Mouse (Mus musculus) embryo, embryonic 10 days (tissue): ENCODE results near the gene Usp53.
A peak's percentile ranks its signal among the peaks of the same experiment; 100 is the strongest.
"Not testable (repeated sequence)": the region's sequence is repeated elsewhere in the genome, so short reads cannot be mapped to it uniquely, and the experiment has no call there.

Experiments
- DNase-seq: peaks from one replicate; pipeline ENCODE4 v3.0.0-alpha.2; 2015; ENCODE audit warnings: low spot score

Gene Usp53

GRCm38 (mm10) chr3:122943387-122943890, 40.9 kb downstream of the Usp53 start:
- no peak for DNase-seq

GRCm38 (mm10) chr3:122939215-122939614, 45.1 kb downstream of the Usp53 start:
- DNase-seq = peak; percentile 57

- not testable (repeated sequence) for DNase-seq
Measured at GRCm38 (mm10) chr3:122937176-122937575, 47.1 kb downstream of the Usp53 start.

GRCm38 (mm10) chr3:122932466-122932865, 51.8 kb downstream of the Usp53 start:
- no peak for DNase-seq

GRCm38 (mm10) chr3:122929723-122930122, 54.6 kb downstream of the Usp53 start:
- DNase-seq = no peak

GRCm38 (mm10) chr3:122924009-122924914, 60.0 kb downstream of the Usp53 start, which contains the start of gene 1810037I17Rik:
Gene 1810037I17Rik, plus strand, starts transcription at chr3:122924203.
- peak; percentile 96 for DNase-seq

- no peak for DNase-seq
Measured at GRCm38 (mm10) chr3:122923147-122923546, 61.2 kb downstream of the Usp53 start.

- DNase-seq = no peak
Measured at GRCm38 (mm10) chr3:122921676-122922527, 62.4 kb downstream of the Usp53 start.

- no peak for DNase-seq
Measured at GRCm38 (mm10) chr3:122920572-122921435, 63.5 kb downstream of the Usp53 start.

- DNase-seq = no peak
Measured at GRCm38 (mm10) chr3:122919260-122919659, 65.0 kb downstream of the Usp53 start, which contains the start of gene Gm10959. Gene Gm10959, minus strand, starts transcription at chr3:122919360.

GRCm38 (mm10) chr3:122918672-122919071, 65.6 kb downstream of the Usp53 start:
- no peak for DNase-seq

GRCm38 (mm10) chr3:122916191-122916680, 68.1 kb downstream of the Usp53 start:
- DNase-seq = no peak

- no peak for DNase-seq
Measured at GRCm38 (mm10) chr3:122915493-122915892, 68.8 kb downstream of the Usp53 start.

GRCm38 (mm10) chr3:122907841-122908240, 76.5 kb downstream of the Usp53 start:
- DNase-seq = no peak

GRCm38 (mm10) chr3:122903746-122904433, 80.4 kb downstream of the Usp53 start:
- peak; percentile 86 for DNase-seq

GRCm38 (mm10) chr3:122898254-122898653, 86.1 kb downstream of the Usp53 start:
- DNase-seq = no peak

- no peak for DNase-seq
Measured at GRCm38 (mm10) chr3:122895189-122895731, 89.0 kb downstream of the Usp53 start.

GRCm38 (mm10) chr3:122894772-122895171, 89.5 kb downstream of the Usp53 start, which contains the start of gene Fabp2:
Gene Fabp2, plus strand, starts transcription at chr3:122895072.
- DNase-seq = no peak

GRCm38 (mm10) chr3:122888371-122888819, 95.9 kb downstream of the Usp53 start:
- DNase-seq = no peak
